Mouse (Mus musculus) ES-Bruce4 (cell line): ENCODE measurements around the gene Cdh4.

ENCODE experiments used
- CTCF ChIP-seq: IDR thresholded peaks from one replicate; pipeline ENCODE4 v1.8.1; 2011; ENCODE audit warnings: low read depth, low read length
- POLR2A ChIP-seq: IDR thresholded peaks from one replicate; pipeline ENCODE4 v1.8.1; 2011; ENCODE audit warnings: low read length; ENCODE audit not compliant: insufficient read depth

DNA sequence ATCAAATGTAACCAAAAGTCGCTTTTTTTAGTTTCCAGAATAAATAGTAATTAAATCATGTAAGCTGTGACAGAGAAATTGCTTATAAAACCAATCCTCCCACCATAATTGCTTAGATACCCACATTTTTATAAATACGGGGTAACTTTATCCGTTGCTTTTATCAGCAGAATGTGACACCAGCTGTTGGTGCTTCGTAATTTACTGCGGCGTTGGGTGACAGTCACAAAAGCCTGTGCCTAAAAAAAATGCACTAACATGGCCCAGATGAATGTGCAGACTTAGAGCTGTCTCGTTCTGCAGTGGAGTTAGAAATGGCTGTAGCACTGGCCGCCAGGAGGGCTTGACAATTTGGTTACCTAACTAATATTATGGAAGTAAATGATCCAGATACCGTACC lies 337.0 kb downstream of the Cdh4 start:
- no peak for TF ChIP-seq POLR2A
- TF ChIP-seq CTCF = no peak
